Mouse (Mus musculus) left cerebral cortex, adult 2 months (tissue): Measurements from ENCODE around the gene Olfr1325. TPM values are rescaled to one million over a fixed set of nuclear protein-coding genes. Genes with fewer than 3 reads are reported as not detected.
A peak's percentile ranks its signal among the peaks of the same experiment; 100 is the strongest.
"Not testable (repeated sequence)": the region's sequence is repeated elsewhere in the genome, so short reads cannot be mapped to it uniquely, and the experiment has no call there.

Source experiments
- DNase-seq, 2 experiments: peaks; one replicate each; pipeline ENCODE4 v3.0.0; 2021 to 2022; ENCODE audit warnings: low spot score in 2 of 2, mixed read lengths in 1 of 2; ENCODE audit errors: extremely low spot score in 1 of 2
- H3K27ac ChIP-seq: fragments of 200-600 bp; 2 replicates; pipeline ENCODE4 v1.8.1; 2022
- H3K4me3 ChIP-seq: fragments of 200-600 bp; 2 replicates; pipeline ENCODE4 v1.8.1; 2022
- CTCF ChIP-seq: fragments of 200-600 bp; IDR thresholded peaks from 2 replicates; pipeline ENCODE4 v1.8.1; 2022; ENCODE audit warnings: antibody characterized with exemption, mild to moderate bottlenecking, moderate library complexity
- intact Hi-C: fragments of 180-260 bp; cut with DNase I; formaldehyde crosslinking; loops from one replicate; pipeline ENCODE4 v1.15.1; 2025
- long read RNA-seq, 2 experiments: library from polyadenylated mRNA; stranded (forward); transcript quantifications; one replicate each; pipeline ENCODE4 v2.0.0; 2021; ENCODE audit warnings: borderline mapping rate in 2 of 2
- total RNA-seq, 2 experiments: library from RNA; stranded (reverse); gene quantifications; 2 replicates each; pipeline ENCODE4 v1.2.3; 2021

The Olfr1325 gene
- not detected for total RNA-seq
- long read RNA-seq, experiment 1: 0 reads
- long read RNA-seq, experiment 2: 0 reads

DNA sequence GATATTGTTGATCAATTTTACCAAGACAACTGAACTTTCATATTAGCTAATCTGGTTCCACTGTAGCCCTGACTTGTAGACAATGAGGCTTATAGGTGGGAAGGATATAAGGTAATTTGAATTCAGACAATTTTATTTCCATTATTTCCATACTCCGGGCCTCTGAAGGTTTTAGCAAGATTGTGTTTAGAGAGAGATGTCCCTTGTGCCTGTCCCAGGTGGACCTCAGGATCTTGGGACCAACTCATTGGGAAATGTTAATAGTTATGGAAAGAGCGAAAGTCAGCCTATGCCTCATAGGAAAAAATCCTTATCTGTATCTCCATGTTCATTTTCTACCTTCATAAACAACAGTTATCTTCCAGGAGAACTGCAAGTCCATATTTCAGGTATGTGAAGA lies at the start of gene Olfr1325:
Gene Olfr1325, plus strand, starts transcription at position 301 of the 400 bp plus-strand sequence.
- no peak within 1 kb of the TSS for H3K27ac ChIP-seq
- no peak for TF ChIP-seq CTCF
- intact Hi-C loops: no loop called here
- no peak for DNase-seq
- no peak within 1 kb of the TSS for H3K4me3 ChIP-seq

DNA sequence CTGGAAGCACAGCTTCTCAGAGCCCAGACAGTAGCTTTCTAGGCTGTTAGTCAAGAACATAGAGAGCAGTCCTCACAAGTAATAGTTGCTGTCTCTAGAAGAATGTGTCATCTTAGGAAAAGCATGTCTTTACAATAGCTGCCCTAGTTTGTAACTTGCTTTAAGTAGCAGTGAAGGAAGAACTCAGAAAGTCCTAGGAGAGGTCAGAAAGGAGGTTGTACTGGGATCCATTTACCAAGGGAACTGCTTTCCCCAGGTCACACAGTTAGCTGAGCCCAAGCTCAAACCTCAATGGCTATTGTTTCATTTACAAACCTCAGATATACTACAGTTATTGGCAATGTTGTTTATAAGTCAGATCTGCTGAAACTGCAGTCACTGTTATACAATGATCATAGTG lies 17.7 kb upstream of the Olfr1325 start, which contains the start of gene Olfr1326-ps1:
Gene Olfr1326-ps1, minus strand, starts transcription at position 101 of the 400 bp plus-strand sequence.
- no peak for TF ChIP-seq CTCF
- DNase-seq: no peak
- H3K27ac ChIP-seq: no peak within 1 kb of the TSS
- H3K4me3 ChIP-seq: no peak within 1 kb of the TSS
- intact Hi-C loops: no loop called here

DNA sequence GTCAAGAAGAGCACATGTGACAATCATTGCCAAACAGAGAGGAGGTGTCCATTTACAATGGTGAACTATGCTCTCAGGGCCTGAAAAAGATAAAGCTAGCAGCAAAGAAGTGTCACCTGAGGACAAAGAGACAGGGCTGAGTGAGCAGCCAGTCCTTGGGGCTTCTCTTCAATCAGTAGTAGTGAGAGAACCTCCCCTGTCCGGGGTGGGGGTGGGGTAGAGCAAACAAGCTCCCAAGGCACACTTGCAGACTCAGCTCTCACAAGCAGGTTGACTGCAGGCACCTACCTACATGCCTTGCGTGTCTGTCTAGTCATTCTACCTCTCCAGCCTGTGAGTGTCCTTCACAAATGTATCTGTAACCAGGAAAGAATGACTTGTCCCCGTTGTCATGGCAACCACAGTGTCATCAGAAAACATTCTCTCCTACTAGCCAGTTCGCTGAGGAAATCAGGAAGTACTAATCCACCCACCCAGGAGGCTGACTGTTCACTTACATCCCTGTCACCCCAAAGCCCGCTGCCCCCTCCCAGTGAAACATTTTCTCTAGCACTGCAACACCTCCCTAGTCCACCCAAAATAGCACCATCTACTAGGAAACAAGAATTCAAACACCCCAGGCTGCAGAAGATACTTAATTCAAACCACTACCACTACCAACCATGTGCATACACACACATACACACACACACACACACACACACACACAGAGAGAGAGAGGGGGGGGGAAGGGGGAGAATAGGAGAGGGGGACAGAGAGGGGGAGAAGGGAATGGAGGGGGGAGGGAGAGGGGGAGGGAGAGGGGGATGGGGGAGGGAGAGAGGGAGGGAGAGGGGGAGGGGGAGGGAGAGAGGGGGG lies 53.2 kb downstream of the Olfr1325 start, which contains the start of gene Gm5640:
Gene Gm5640, minus strand, starts transcription at position 170 of the 858 bp plus-strand sequence.
- DNase-seq: peak in 1 of 2 experiments; percentile 27
- H3K27ac ChIP-seq, intact Hi-C loops, H3K4me3 ChIP-seq: not testable (repeated sequence)

DNA sequence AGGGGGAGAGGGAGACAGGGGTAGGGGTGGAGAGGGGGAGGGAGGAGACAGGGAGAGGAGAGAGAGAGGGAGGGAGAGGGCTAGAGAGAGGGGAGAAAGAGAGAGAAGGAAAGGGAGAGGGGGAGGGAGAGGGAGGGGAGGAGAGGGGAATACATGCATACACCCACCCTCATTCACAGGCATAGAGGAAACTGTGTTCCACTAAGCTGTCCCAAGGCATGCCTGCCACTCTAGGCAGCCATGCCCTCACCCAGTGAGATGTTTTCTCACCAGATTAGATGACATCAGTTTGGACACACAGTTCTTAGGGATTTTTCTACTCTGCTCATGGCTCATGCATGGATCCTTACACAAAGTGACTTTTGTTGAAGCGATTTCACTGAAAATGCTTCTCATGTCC lies 53.9 kb downstream of the Olfr1325 start:
- H3K4me3 ChIP-seq, intact Hi-C loops, DNase-seq, H3K27ac ChIP-seq: not testable (repeated sequence)

Other genes with a start within 250 kb of the Olfr1325 start
- 10 to 100 TPM; 22.3 to 23.5 TPM for gene Lage3, start 239.1 kb upstream of the Olfr1325 start, total RNA-seq
- 10 to 100 TPM; 65.7 to 71.5 TPM for gene Ubl4a, start 219.5 kb upstream of the Olfr1325 start, total RNA-seq
- 1 to 10 TPM; 3.1 to 3.9 TPM for gene Slc10a3, start 219.3 kb upstream of the Olfr1325 start, total RNA-seq
- gene Fam3a, start 199.4 kb upstream of the Olfr1325 start, total RNA-seq: 10 to 100 TPM; 15.7 to 20.9 TPM
- gene Ikbkg, start 199.4 kb upstream of the Olfr1325 start, total RNA-seq: 10 to 100 TPM; 44.8 to 47.6 TPM
- 10 to 100 TPM; 28.2 to 28.4 TPM for gene G6pdx, start 163.5 kb upstream of the Olfr1325 start, total RNA-seq
- gene Gm6880, start 111.3 kb upstream of the Olfr1325 start, total RNA-seq: not detected
- not detected for gene Olfr1326-ps1, start 17.8 kb upstream of the Olfr1325 start, total RNA-seq
- under 1 TPM; 0.27 to 0.30 TPM for gene Gm5640, start 53.0 kb downstream of the Olfr1325 start, total RNA-seq
- not detected for gene Gm6890, start 148.2 kb downstream of the Olfr1325 start, total RNA-seq
- gene Gm5936, start 244.5 kb downstream of the Olfr1325 start, total RNA-seq: under 1 TPM in 1 of 2 experiments, not detected in 1; 0.20 TPM